Mouse (Mus musculus): Measurements from ENCODE around the gene Olfr1346. TPM values are rescaled to one million over a fixed set of nuclear protein-coding genes. Genes with fewer than 3 reads are reported as not detected.

The Olfr1346 gene
- total RNA-seq, 1 experiment from 2014 or later, result not detected

Other genes starting within 250 kb of the Olfr1346 start
- not detected in 2 replicates for gene Zscan5b, start 244.8 kb upstream of the Olfr1346 start, total RNA-seq (2017)
- gene Epp13, start 214.4 kb upstream of the Olfr1346 start, total RNA-seq (2017), result not detected in 2 replicates
- gene Zfp667, start 180.5 kb upstream of the Olfr1346 start, total RNA-seq (2017), result 5.5 and 5.8 TPM in 2 replicates
- 0.86 and 1.7 TPM in 2 replicates for gene Zfp583, start 135.8 kb upstream of the Olfr1346 start, total RNA-seq (2017)
- gene Gm3854, start 123.3 kb upstream of the Olfr1346 start, total RNA-seq (2017), result 0.47 and 0.74 TPM in 2 replicates
- 2.6 and 3.1 TPM in 2 replicates for gene Zfp78, start 103.8 kb upstream of the Olfr1346 start, total RNA-seq (2017)
- 3.1 and 6.5 TPM in 2 replicates for gene Zfp28, start 83.8 kb upstream of the Olfr1346 start, total RNA-seq (2017)
- not detected in 2 replicates for gene Smim17, start 68.4 kb upstream of the Olfr1346 start, total RNA-seq (2017)
- gene Gm20715, start 56.8 kb upstream of the Olfr1346 start, total RNA-seq (2017), result not detected in 2 replicates
- gene Olfr1344, start 28.4 kb upstream of the Olfr1346 start, total RNA-seq (2017), result not detected in 2 replicates
- not detected in 2 replicates for gene Olfr1336, start 10.9 kb upstream of the Olfr1346 start, total RNA-seq (2017)
- gene Olfr5, start 19.8 kb downstream of the Olfr1346 start, total RNA-seq (2017), result not detected in 2 replicates
- gene Olfr1347, start 32.7 kb downstream of the Olfr1346 start, total RNA-seq (2017), result not detected in 2 replicates
- gene Olfr1348, start 41.6 kb downstream of the Olfr1346 start, total RNA-seq (2017), result not detected in 2 replicates
- gene Olfr1349, start 55.8 kb downstream of the Olfr1346 start, total RNA-seq (2017), result not detected in 2 replicates
- not detected in 2 replicates for gene Olfr1350, start 97.7 kb downstream of the Olfr1346 start, total RNA-seq (2017)
- not detected in 2 replicates for gene Zim1, start 229.3 kb downstream of the Olfr1346 start, total RNA-seq (2017)